ENCODE assay signal across 22 mouse cellular contexts in genomic region chr5:106780749-106781148, GRCm38 (mm10).
DNase-seq lines count a peak whose midpoint lies in the region; TF ChIP-seq lines count a peak whose summit lies in the region.
"Had no signal": no experiment of that assay in that cellular context is flagged by ENCODE, and none has a peak within 500 bp of the region (broad histone marks: within the 10 kb centered on the region; RNA-seq: fewer than 3 reads in every experiment).

No protein-coding gene starts in this region.

- no peaks in the 10 kb centered on the region for H3K4me1 ChIP-seq in kidney, adult 2 months (ENCODE audit: control insufficient read depth, insufficient read depth, low read length)

- no peak overlapping the region for H3K27ac ChIP-seq in kidney, adult 2 months (ENCODE audit: insufficient read depth, low read depth, low read length)
- H3K27ac ChIP-seq: embryonic facial prominence, embryonic 13.5 days; embryonic facial prominence, embryonic 15.5 days; forebrain, embryonic 10.5 days; forebrain, embryonic 12.5 days had no signal

- no peak for TF ChIP-seq POLR2A in kidney, adult 2 months (IDR thresholded peaks at IDR 0.05; ENCODE audit: low read depth, low read length)

- TF ChIP-seq CTCF in kidney, adult 2 months (conservative IDR thresholded peaks at IDR 0.05; ENCODE audit: insufficient read depth, insufficient read length, low read depth, low read length) = no peak

- peak; percentile 1 to 6 for DNase-seq in kidney, postnatal 36 days
- DNase-seq in kidney, adult 2 months = no peak
- peak; percentile 25 for DNase-seq in lung, postnatal 36 days
- DNase-seq in lung, adult 18-20 months = no peak
- peak; percentile 36 for DNase-seq in R1 (ENCODE audit: low read depth, low spot score)
- no peak for DNase-seq in adrenal gland, postnatal 36 days
- DNase-seq in layer of hippocampus, postnatal 14 days (ENCODE audit: low spot score in 2 of 2) = no peak
- DNase-seq: adrenal gland, adult 8-10 months; adrenal gland, postnatal 14 days; cerebellum, adult 11 months; cerebellum, adult 18-20 months; cerebellum, adult 8-10 months; cerebellum, adult 9-11 months; cerebellum, postnatal 14 days; cerebellum, postnatal 36 days; embryo, embryonic 11 days had no signal

- WGBS in kidney, adult 2 months = 91% methylated on average over 10 of the region's 10 CpGs

- H3K27me3 ChIP-seq in kidney, adult 2 months (replicated peaks; ENCODE audit: control insufficient read depth, insufficient read depth, low read length) = no peaks in the 10 kb centered on the region
- H3K27me3 ChIP-seq: embryonic facial prominence, embryonic 13.5 days; embryonic facial prominence, embryonic 15.5 days had no signal

- no peak overlapping the region for H3K4me3 ChIP-seq in kidney, adult 2 months (ENCODE audit: insufficient read depth, low read depth, low read length)
- H3K4me3 ChIP-seq: embryonic facial prominence, embryonic 13.5 days; embryonic facial prominence, embryonic 15.5 days; erythroblast, embryonic 14.5 days; forebrain, embryonic 10.5 days; forebrain, embryonic 12.5 days had no signal

- H3K36me3 ChIP-seq in kidney, adult 2 months (ENCODE audit: control insufficient read depth, insufficient read depth, low read length) = no peaks in the 10 kb centered on the region
- H3K36me3 ChIP-seq: embryonic facial prominence, embryonic 13.5 days; embryonic facial prominence, embryonic 15.5 days; forebrain, embryonic 10.5 days; forebrain, embryonic 12.5 days; G1E had no signal

Comparison
In these comparisons a context has a peak if more than half of its experiments do, and no peak if none do; other contexts are left out.
1. DNase-seq: peak in kidney, postnatal 36 days (2 of 2), lung, postnatal 36 days (single experiment) and R1 (single experiment); none in kidney, adult 2 months (single experiment), lung, adult 18-20 months (0 of 2), adrenal gland, postnatal 36 days (0 of 2) and layer of hippocampus, postnatal 14 days (0 of 2).